Mouse (Mus musculus): ENCODE measurements at regions not wholly inside any gene's neighbourhood (a gene's known extent, or its start where the extent isn't known, plus 50 kb on each side); places are given as distances from the start of the nearest gene placed in this dataset.

- no peak for DNase-seq (ENCODE audit: low read depth, low spot score)
Observed at GRCm38 (mm10) chr1:136781561-136782025, 156.9 kb downstream of the Zfp281 start.

- DNase-seq (ENCODE audit: low read depth, low spot score): no peak
Observed at GRCm38 (mm10) chr1:136782261-136782660, 157.6 kb downstream of the Zfp281 start.

- DNase-seq (ENCODE audit: low read depth, low spot score): no peak
Observed at GRCm38 (mm10) chr1:136784178-136784577, 159.5 kb downstream of the Zfp281 start.

GRCm38 (mm10) chr1:136788979-136789513 is 164.3 kb downstream of the Zfp281 start:
- DNase-seq (ENCODE audit: low read depth, low spot score): no peak

- no peak for DNase-seq (ENCODE audit: low read depth, low spot score)
Observed at GRCm38 (mm10) chr1:136791641-136792040, 166.9 kb downstream of the Zfp281 start.
